Mouse (Mus musculus): Measurements from ENCODE around the gene Celf5.
"Not testable (repeated sequence)": the region's sequence is repeated elsewhere in the genome, so short reads cannot be mapped to it uniquely, and the experiment has no call there.

Celf5 gene

GRCm38 (mm10) chr10:81450641-81451364, 31.7 kb downstream of the Celf5 start:
- DNase-seq, result no peak

- peak; percentile 88 for DNase-seq
Measured at GRCm38 (mm10) chr10:81450140-81450539, 32.4 kb downstream of the Celf5 start.

- not testable (repeated sequence) for DNase-seq
Measured at GRCm38 (mm10) chr10:81445516-81445915, 37.0 kb downstream of the Celf5 start.

GRCm38 (mm10) chr10:81441019-81441418, 41.5 kb downstream of the Celf5 start:
- no peak for DNase-seq

- no peak for DNase-seq
Measured at GRCm38 (mm10) chr10:81435436-81435835, 47.1 kb downstream of the Celf5 start.

- DNase-seq, result no peak
Measured at GRCm38 (mm10) chr10:81434361-81435263, 47.9 kb downstream of the Celf5 start.

GRCm38 (mm10) chr10:81433541-81434289, 48.8 kb downstream of the Celf5 start:
- DNase-seq, result no peak

GRCm38 (mm10) chr10:81432868-81433262, 49.6 kb downstream of the Celf5 start:
- DNase-seq, result peak; percentile 94

- no peak for DNase-seq
Measured at GRCm38 (mm10) chr10:81432169-81432867, 50.2 kb downstream of the Celf5 start.

GRCm38 (mm10) chr10:81431526-81432168, 50.9 kb downstream of the Celf5 start:
- no peak for DNase-seq

GRCm38 (mm10) chr10:81430831-81431525, 51.5 kb downstream of the Celf5 start:
- DNase-seq, result peak; percentile 66

GRCm38 (mm10) chr10:81430141-81430830, 52.2 kb downstream of the Celf5 start:
- DNase-seq, result peak; percentile 87

- DNase-seq, result peak; percentile 91
Measured at GRCm38 (mm10) chr10:81429605-81430061, 52.9 kb downstream of the Celf5 start.

GRCm38 (mm10) chr10:81429092-81429491, 53.4 kb downstream of the Celf5 start:
- no peak for DNase-seq

- DNase-seq, result no peak
Measured at GRCm38 (mm10) chr10:81428507-81428870, 54.0 kb downstream of the Celf5 start.

GRCm38 (mm10) chr10:81427804-81428506, 54.6 kb downstream of the Celf5 start:
- no peak for DNase-seq

GRCm38 (mm10) chr10:81427327-81427726, 55.2 kb downstream of the Celf5 start:
- no peak for DNase-seq

GRCm38 (mm10) chr10:81426897-81427296, 55.6 kb downstream of the Celf5 start:
- DNase-seq, result no peak

- DNase-seq, result no peak
Measured at GRCm38 (mm10) chr10:81426081-81426671, 56.3 kb downstream of the Celf5 start.

Data from embryo, embryonic 11 days (tissue).